Mouse (Mus musculus): ENCODE results near the gene Bbip1.

Bbip1 gene

DNA sequence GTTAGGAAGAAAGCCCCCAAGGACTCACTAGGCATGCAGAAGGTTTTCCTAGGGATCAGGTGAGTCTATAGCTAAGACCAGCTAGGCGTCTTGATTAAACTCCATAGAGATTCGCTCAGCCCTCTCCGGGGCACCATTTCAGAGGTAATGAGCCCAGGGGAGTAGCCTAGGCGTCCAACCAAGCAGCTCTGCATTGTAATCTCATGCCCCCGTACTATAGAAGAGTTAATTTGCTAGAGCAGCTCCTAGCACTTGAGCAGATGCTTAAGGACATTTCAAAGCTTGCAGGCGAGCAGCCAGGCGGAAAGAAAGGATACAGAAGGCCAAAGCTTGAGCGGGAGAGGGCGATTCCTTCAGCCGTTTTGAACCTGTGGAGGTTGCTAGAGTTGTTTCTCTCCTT, 59.0 kb downstream of the Bbip1 start:
- no peak for TF ChIP-seq GATA4 (IDR thresholded peaks at IDR 0.05; ENCODE audit: insufficient replicate concordance, low read length)

DNA sequence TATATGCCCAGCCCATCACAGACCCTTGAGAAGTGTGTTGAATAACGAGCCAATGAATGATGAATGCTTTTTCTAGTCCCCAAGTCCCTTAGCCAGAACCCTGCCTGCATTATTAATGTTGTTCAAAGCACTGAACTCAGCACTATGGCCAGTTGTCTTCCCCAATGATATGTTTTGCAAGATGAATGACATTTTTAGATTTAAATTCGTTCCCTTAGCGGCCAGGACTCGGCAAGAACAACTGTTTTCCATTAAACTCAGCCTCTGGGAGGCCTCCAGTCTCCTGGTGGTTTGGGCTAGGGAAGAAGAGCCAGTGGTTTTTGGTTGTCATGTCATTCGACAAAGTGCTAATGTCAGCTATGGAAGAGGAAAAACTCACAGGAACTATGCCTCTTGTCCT, 62.6 kb downstream of the Bbip1 start:
- TF ChIP-seq GATA4 (IDR thresholded peaks at IDR 0.05; ENCODE audit: insufficient replicate concordance, low read length), result no peak

DNA sequence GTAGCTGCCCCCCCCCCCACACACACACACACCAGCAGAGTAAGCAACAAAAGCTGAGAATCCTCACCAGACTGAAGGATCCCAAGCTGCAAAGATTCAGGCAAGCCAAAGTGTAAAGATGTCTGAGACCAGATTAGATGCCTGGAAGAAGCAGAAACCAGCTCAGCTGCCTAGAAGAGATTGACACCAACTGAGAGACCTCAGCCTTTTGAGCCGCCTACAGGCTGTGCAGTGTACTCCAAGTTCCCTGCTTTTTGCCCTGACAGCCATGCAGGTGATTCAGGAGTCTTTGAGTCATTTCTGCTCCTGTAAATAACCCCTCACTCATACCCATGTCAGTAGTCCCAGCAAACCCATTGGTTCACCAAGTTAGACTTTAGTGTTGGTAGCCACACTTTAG, 64.0 kb downstream of the Bbip1 start:
- no peak for TF ChIP-seq GATA4 (IDR thresholded peaks at IDR 0.05; ENCODE audit: insufficient replicate concordance, low read length)

Data from liver, adult (tissue).